Mouse (Mus musculus): ENCODE measurements at regions not wholly inside any gene's neighbourhood (a gene's known extent, or its start where the extent isn't known, plus 50 kb on each side); places are given as distances from the start of the nearest gene placed in this dataset.

DNA sequence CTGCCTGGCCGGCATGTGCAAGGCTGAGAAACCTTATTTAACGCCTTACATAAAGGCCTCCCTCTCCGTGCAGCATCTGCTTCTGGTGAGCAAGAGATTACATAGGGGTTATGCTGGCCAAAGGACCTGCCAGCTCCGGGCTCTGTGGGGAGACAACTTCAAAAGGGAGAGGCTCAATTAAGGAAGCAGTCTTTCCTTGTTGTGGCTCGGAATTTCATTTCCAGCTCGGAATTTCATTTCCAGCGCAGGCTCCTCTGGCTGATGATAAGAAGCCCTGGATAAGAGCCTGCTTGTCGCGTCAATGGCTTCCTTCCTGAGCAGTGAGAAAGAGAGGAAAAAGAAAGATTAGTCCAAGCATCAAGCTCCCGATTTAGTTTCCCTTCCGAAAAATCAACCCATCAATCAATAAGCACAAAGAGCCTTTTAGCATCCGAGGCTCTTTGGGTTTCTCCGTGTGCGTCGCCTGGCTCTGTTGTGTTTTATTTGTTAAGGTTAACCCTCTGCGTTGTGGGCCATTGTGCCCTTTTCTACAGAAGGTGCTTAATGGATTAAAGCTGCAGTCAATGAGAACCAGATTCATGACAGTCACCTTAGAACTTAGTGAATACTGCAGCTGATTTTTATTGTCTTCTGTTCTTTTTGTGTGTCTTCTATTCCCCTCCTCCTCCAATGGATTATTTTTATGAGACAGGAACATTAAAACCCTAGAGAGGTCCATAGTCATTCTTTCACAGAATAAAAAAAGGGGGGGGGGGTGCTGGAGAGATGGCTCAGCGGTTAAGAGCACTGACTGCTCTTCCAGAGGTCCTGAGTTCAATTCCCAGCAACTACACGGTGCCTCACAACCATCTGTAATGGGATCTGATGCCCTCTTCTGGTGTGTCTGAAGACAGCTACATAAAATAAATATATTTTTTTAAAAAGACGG is 218.3 kb downstream of the Myo1b start:
- peak; percentile 19 for DNase-seq (ENCODE audit: low spot score)
- intact Hi-C loops (cut with DNase I) = no loop called here

DNA sequence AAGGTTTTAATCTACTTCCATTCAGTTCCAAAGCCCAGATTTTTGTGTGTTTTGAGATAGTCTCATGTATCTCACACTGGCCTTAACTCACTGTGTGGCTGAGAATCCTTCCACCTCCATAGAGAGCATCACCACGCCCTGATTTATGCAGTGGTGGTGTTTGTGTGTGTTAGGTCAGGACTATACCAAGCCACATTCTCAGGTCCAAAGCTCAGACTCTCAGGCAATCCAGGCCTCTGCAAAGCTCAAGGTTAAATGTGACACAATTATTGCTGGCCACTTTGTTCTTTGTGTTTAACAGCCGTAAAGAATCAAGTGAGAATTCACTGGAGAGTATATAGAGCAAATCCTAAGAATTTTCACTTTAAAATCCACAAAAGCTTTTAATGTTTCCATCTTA is 218.2 kb upstream of the Nabp1 start:
- no peak for DNase-seq (ENCODE audit: low spot score)
- intact Hi-C loops (cut with DNase I) = no loop called here

DNA sequence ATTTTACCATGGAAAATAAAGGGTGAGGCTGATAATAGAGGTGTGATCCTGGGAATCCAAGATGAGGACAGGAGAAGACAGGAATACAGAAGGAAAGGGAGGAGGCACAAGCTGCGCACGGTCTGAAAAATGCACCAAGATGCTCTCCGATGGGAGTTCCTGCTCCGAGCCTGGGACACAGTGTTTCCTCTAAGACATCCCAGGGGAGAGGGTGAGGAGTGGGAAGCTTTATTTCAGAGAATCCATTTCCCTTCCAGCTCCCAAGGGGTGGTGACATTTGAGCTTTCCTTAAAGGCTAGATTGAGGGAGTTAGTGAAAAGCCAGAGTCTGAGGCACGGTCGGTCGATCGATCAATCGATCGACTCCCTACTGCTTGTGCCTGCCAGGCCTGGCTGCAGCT is 212.7 kb upstream of the Nabp1 start:
- no peak for DNase-seq (ENCODE audit: low spot score)
- intact Hi-C loops (cut with DNase I) = no loop called here

- intact Hi-C loops (cut with DNase I) = no loop called here
- peak; percentile 37 for DNase-seq (ENCODE audit: low spot score)
Observed at GRCm38 (mm10) chr1:51689461-51690223, 211.4 kb upstream of the Nabp1 start.

DNA sequence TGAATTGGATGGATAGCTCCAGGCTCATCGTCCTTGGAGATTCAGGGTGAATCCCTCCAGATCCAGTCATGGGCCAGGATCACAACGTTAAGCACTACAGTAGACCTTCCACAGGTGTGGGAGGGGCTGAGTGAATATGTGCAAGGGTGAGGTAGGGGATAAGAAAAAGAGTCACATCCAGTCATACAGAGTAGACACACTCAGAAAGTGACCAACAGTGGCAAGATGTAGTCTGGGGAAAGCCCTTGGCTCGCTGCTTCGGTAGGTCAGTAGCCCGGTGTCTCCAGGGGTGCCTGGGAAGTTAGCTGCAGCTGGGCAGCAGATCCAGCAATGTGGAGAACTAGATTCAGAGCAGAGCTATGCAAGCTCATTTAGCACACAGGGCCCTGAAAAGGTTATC is 210.7 kb upstream of the Nabp1 start:
- intact Hi-C loops (cut with DNase I) = no loop called here
- no peak for DNase-seq (ENCODE audit: low spot score)

DNA sequence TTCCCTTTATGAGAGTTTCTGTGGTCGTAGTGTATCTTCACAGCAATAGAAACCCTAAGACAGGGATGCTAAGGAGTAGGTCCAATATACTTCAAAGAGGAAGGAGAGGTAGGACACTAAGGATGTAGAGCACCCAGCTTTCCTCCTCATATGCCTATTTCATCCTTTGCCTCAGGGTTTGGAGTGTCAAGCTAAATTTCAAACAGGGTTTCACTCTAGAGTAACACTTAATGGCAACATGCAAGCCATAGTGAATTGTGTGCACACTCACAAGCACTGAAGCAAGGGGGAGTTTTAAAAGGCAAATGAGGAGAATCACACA is 210.0 kb upstream of the Nabp1 start:
- intact Hi-C loops (cut with DNase I) = no loop called here
- no peak for DNase-seq (ENCODE audit: low spot score)

GRCm38 (mm10) chr1:51687484-51688223 is 209.4 kb upstream of the Nabp1 start:
- intact Hi-C loops (cut with DNase I) = no loop called here

GRCm38 (mm10) chr1:51686759-51687158 is 208.5 kb upstream of the Nabp1 start:
- no peak for DNase-seq (ENCODE audit: low spot score)

More at GRCm38 (mm10) chr1:51687484-51688223, 209.4 kb upstream of the Nabp1 start:
- no peak for DNase-seq (ENCODE audit: low spot score)

GRCm38 (mm10) chr1:51682273-51682672 is 204.0 kb upstream of the Nabp1 start:
- intact Hi-C loops (cut with DNase I) = no loop called here
- no peak for DNase-seq (ENCODE audit: low spot score)

More at GRCm38 (mm10) chr1:51686759-51687158, 208.5 kb upstream of the Nabp1 start:
- intact Hi-C loops (cut with DNase I) = no loop called here

DNA sequence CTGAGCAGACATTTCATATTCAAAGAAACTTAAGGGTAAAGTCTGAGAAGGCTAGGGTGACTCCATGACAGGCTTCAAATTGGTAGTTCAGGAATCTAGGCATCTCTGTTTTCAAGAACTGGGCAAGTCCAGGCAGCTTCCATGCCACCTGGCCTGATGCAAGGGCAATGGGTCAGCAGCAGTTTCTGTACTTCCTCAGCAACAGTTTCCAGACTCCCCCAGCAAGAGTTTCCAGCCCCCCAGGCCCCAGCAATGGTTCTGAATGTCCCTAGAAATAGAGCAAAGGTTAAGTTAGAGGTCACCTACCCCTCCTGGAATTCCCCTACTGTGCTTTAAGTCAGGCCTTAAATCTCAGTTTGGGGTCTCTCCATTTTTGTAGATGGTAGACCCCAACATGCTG is 203.6 kb upstream of the Nabp1 start:
- DNase-seq (ENCODE audit: low spot score) = no peak
- intact Hi-C loops (cut with DNase I) = no loop called here

DNA sequence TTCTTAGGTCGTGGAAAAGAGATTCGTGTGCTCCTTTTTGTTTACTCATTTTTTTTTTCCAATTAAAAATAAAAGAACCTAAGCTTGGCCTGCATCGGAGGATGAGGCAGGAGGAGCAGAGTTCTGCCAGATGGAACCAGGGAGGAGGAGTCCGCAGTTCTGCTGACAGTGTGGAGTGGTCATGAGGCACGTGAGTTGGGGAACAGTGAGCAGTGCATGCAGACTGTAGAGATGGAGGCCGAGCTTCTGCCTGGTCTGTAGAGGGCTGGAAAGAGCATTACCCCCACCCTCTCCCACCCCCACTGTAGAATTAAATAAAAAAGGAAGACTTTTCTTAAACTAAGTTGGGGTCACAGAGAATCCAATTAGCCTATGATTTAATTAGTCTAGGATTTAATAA is 202.5 kb upstream of the Nabp1 start:
- no peak for DNase-seq (ENCODE audit: low spot score)
- intact Hi-C loops (cut with DNase I) = no loop called here

GRCm38 (mm10) chr1:51678290-51678928 is 200.2 kb upstream of the Nabp1 start:
- no peak for DNase-seq (ENCODE audit: low spot score)
- intact Hi-C loops (cut with DNase I) = no loop called here

DNA sequence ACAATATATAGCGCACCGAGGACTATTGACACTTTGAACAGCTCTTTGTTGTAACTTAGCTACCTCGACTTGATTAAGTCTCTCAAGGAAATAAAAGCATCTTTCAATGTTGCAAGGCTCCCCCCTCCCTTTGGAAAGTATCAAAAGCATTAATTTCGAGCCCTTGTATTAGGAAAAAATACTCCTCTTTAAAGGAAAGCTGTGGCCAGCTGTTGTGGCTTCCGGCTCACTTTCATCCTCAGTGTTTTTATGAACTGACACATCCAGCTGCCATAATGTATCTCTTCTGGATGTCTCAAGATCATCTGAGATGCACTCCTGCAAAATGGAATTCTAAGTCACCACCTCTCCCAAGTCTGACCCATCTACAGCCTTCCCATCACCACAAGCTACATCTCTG is 199.6 kb upstream of the Nabp1 start:
- DNase-seq (ENCODE audit: low spot score) = no peak
- intact Hi-C loops (cut with DNase I) = no loop called here

DNA sequence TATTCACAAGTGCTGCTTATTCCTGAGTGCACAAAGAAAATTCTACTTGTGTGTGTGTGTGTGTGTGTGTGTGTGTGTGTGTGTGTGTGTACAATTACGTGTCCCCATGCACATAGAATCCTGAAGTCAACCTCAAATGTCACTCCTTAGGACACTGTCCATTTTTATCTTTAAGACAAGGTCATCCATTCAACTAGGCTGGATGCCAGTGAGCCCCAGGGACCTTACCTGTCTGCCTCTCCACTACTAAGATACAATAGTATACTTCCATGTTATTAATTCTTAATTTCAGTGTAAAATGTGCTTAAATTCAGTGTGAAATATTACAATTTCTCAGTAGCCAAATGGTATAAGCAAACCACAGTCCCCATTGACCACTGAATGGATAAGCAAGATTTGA is 193.5 kb upstream of the Nabp1 start:
- DNase-seq (ENCODE audit: low spot score) = no peak
- intact Hi-C loops (cut with DNase I) = loop anchor here (2.0 kb wide), 1 partner anchor 275 kb away; no protein-coding TSS in a partner anchor

DNA sequence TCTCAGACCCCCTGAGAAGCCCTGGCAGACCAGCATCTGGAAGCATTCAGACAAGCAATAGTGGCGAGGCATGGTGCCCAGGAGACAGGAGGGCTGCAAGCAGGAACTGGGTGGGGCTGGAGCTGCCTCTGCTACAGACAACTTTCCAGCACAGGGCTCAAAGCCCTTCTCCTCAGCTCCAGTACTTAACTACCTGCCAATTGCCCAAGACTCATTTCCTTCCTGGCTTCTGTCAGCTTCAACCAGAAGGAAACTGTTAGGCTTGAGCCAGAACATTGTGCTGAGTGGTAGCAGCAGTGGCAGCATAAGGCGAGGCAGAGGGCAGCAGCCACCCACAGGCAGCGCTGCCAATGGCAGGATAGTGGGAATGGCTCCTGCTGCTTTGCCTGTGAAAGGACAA is 193.1 kb upstream of the Nabp1 start:
- intact Hi-C loops (cut with DNase I) = loop anchor here (2.0 kb wide), 1 partner anchor 276 kb away; no protein-coding TSS in a partner anchor
- no peak for DNase-seq (ENCODE audit: low spot score)

DNA sequence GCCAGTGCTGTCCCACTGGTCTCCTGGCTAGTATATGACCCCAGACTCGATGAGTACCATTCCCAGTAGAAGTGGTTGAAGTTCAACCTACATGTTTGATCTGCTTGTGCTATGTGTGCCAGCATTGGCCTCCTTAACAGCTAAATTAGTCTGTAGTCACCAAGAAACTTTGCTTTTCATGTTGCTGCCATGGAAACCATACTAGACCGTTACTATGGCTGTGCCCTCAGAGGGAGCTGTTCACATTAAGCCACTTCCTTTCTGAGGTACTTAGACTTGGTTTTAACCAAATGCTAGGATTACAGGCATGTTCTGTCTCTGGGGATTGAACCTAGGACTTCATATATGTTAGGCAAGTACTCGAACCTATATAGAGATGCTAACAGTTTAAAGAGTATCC is 191.8 kb upstream of the Nabp1 start:
- DNase-seq (ENCODE audit: low spot score) = no peak
- intact Hi-C loops (cut with DNase I) = loop anchor here (2.0 kb wide), 1 partner anchor 277 kb away; no protein-coding TSS in a partner anchor

GRCm38 (mm10) chr1:51668881-51669280 is 190.7 kb upstream of the Nabp1 start:
- no peak for DNase-seq (ENCODE audit: low spot score)
- intact Hi-C loops (cut with DNase I) = loop anchor here (2.0 kb wide), 1 partner anchor 328 kb away; no protein-coding TSS in a partner anchor

- no peak for DNase-seq (ENCODE audit: low spot score)
- intact Hi-C loops (cut with DNase I) = no loop called here
Observed at GRCm38 (mm10) chr1:51660531-51660930, 182.3 kb upstream of the Nabp1 start.

GRCm38 (mm10) chr1:51657203-51657602 is 179.0 kb upstream of the Nabp1 start:
- DNase-seq (ENCODE audit: low spot score) = no peak
- intact Hi-C loops (cut with DNase I) = no loop called here

GRCm38 (mm10) chr1:51650653-51650995 is 172.4 kb upstream of the Nabp1 start:
- DNase-seq (ENCODE audit: low spot score) = no peak
- intact Hi-C loops (cut with DNase I) = no loop called here
